Mouse (Mus musculus): Measurements from ENCODE around the gene Asb6. TPM values are rescaled to one million over a fixed set of nuclear protein-coding genes. Genes with fewer than 3 reads are reported as not detected.
A peak's percentile ranks its signal among the peaks of the same experiment; 100 is the strongest.

Asb6 gene
- polyA plus RNA-seq, 2 experiments: 29.5 to 36.8 TPM

GRCm38 (mm10) chr2:30816383-30816782, 13.8 kb downstream of the Asb6 start:
- WGBS: 100% methylated on average over 1 of the region's 1 CpGs
- no peak overlapping the region for H3K9ac ChIP-seq (ENCODE audit: low read depth, low read length, severe bottlenecking)

GRCm38 (mm10) chr2:30810573-30810972, 19.6 kb downstream of the Asb6 start:
- TF ChIP-seq POLR2A (IDR thresholded peaks at IDR 0.05; ENCODE audit: borderline replicate concordance, extremely low read depth, insufficient read depth, insufficient read length): no peak
- ATAC-seq (ENCODE audit: low FRiP score, low read depth) (no peak), DNase-seq (ENCODE audit: low spot score) (no peak)
- H3K4me1 ChIP-seq (ENCODE audit: control insufficient read depth, insufficient read depth, low read length): peaks cover 19% of the 10 kb centered on the region; the same call in 1 of the 2 replicates
- no peak overlapping the region for H3K27ac ChIP-seq (replicated peaks; ENCODE audit: low read depth, low read length)
- H3K4me3 ChIP-seq (replicated peaks; ENCODE audit: low read length): no peak overlapping the region
- H3K4me2 ChIP-seq (replicated peaks; ENCODE audit: low read depth, low read length, severe bottlenecking): no peak overlapping the region
- H3K9me3 ChIP-seq (ENCODE audit: control insufficient read depth, low read length): no peaks in the 10 kb centered on the region
- WGBS: 75% methylated on average over 7 of the region's 7 CpGs
- H3K36me3 ChIP-seq (ENCODE audit: control insufficient read depth, insufficient read depth, low read length): peaks cover 38% of the 10 kb centered on the region
- no peak overlapping the region for H3K9ac ChIP-seq (ENCODE audit: low read depth, low read length, severe bottlenecking)
- no peaks in the 10 kb centered on the region for H3K27me3 ChIP-seq (ENCODE audit: control insufficient read depth, insufficient read depth, low read length)

More at GRCm38 (mm10) chr2:30816383-30816782, 13.8 kb downstream of the Asb6 start:
- Histone ChIP-seq H3K9me3 (ENCODE audit: control insufficient read depth, low read length) (no peaks in the 10 kb centered on the region), H3K4me3 (replicated peaks; ENCODE audit: low read length) (no peak overlapping the region), H3K36me3 (ENCODE audit: control insufficient read depth, insufficient read depth, low read length) (peaks cover 76% of the 10 kb centered on the region), H3K4me1 (ENCODE audit: control insufficient read depth, insufficient read depth, low read length) (no peaks in the 10 kb centered on the region), H3K27ac (replicated peaks; ENCODE audit: low read depth, low read length) (no peak overlapping the region), H3K27me3 (ENCODE audit: control insufficient read depth, insufficient read depth, low read length) (no peaks in the 10 kb centered on the region), H3K4me2 (replicated peaks; ENCODE audit: low read depth, low read length, severe bottlenecking) (no peak overlapping the region)
- ATAC-seq (ENCODE audit: low FRiP score, low read depth): no peak
- no peak for TF ChIP-seq POLR2A (IDR thresholded peaks at IDR 0.05; ENCODE audit: borderline replicate concordance, extremely low read depth, insufficient read depth, insufficient read length)
- DNase-seq (ENCODE audit: low spot score): no peak

DNA sequence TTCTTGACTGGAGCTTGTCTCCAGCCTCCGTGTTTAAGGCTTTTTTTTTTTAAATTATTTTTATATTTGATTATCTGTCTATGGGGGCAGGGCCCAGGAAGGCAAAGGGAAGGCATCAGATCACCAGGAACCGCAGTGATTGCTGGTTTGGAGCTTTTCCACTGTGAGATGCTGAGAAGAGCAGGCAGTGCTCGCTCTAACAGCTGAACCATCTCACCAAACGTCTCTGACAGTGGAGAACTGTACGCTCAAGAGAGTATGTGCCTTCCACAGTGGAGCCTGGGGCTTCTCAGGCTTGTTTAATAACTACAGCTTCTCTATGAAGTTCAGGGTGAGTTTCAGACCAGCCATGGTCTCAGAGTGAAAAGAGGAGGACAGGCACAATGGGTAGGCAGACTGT, 20.6 kb downstream of the Asb6 start:
- ATAC-seq (ENCODE audit: low FRiP score, low read depth) (no peak), DNase-seq (ENCODE audit: low spot score) (no peak)
- H3K27ac ChIP-seq (replicated peaks; ENCODE audit: low read depth, low read length): no peak overlapping the region
- TF ChIP-seq POLR2A (IDR thresholded peaks at IDR 0.05; ENCODE audit: borderline replicate concordance, extremely low read depth, insufficient read depth, insufficient read length): no peak
- H3K9ac ChIP-seq (ENCODE audit: low read depth, low read length, severe bottlenecking): peak overlapping the region; percentile 18; the same call in 1 of the 2 replicates
- peaks cover 19% of the 10 kb centered on the region; the same call in 1 of the 2 replicates for H3K4me1 ChIP-seq (ENCODE audit: control insufficient read depth, insufficient read depth, low read length)
- WGBS: 87% methylated on average over 5 of the region's 5 CpGs
- H3K4me2 ChIP-seq (replicated peaks; ENCODE audit: low read depth, low read length, severe bottlenecking): no peak overlapping the region
- H3K9me3 ChIP-seq (ENCODE audit: control insufficient read depth, low read length): no peaks in the 10 kb centered on the region
- H3K36me3 ChIP-seq (ENCODE audit: control insufficient read depth, insufficient read depth, low read length): peaks cover 27% of the 10 kb centered on the region
- no peaks in the 10 kb centered on the region for H3K27me3 ChIP-seq (ENCODE audit: control insufficient read depth, insufficient read depth, low read length)
- H3K4me3 ChIP-seq (replicated peaks; ENCODE audit: low read length): no peak overlapping the region

DNA sequence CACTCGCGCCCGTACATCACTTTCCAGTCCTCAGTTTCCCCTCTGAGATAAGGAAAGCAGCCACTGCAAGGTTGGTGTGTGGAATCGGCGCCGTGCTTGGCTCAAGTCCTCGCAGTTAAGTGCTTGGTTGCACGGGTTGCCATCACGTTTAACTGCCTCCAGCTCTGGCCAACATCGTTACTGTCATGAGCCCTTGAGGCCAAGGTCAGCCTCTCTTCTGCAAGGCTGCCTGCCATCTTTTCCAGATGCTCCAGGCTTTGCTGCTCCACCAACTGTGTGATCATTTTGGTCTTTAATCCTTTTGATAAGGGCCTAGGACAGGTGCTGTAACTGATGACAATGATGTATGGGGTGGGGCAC, 21.9 kb downstream of the Asb6 start:
- no peak for TF ChIP-seq POLR2A (IDR thresholded peaks at IDR 0.05; ENCODE audit: borderline replicate concordance, extremely low read depth, insufficient read depth, insufficient read length)
- peak overlapping the region; percentile 69 for H3K4me3 ChIP-seq (replicated peaks; ENCODE audit: low read length)
- peak overlapping the region; percentile 81 for H3K9ac ChIP-seq (ENCODE audit: low read depth, low read length, severe bottlenecking)
- DNase-seq (ENCODE audit: low spot score): no peak
- peak overlapping the region; percentile 72 for H3K4me2 ChIP-seq (replicated peaks; ENCODE audit: low read depth, low read length, severe bottlenecking)
- WGBS: 1% methylated on average over 10 of the region's 10 CpGs
- H3K9me3 ChIP-seq (ENCODE audit: control insufficient read depth, low read length): no peaks in the 10 kb centered on the region
- peak overlapping the region; percentile 39; the same call in 1 of the 2 replicates for H3K27ac ChIP-seq (replicated peaks; ENCODE audit: low read depth, low read length)
- peaks cover 19% of the 10 kb centered on the region; the same call in 1 of the 2 replicates for H3K4me1 ChIP-seq (ENCODE audit: control insufficient read depth, insufficient read depth, low read length)
- H3K27me3 ChIP-seq (ENCODE audit: control insufficient read depth, insufficient read depth, low read length): no peaks in the 10 kb centered on the region
- no peak for ATAC-seq (ENCODE audit: low FRiP score, low read depth)
- peaks cover 15% of the 10 kb centered on the region; the same call in 1 of the 2 replicates for H3K36me3 ChIP-seq (ENCODE audit: control insufficient read depth, insufficient read depth, low read length)

DNA sequence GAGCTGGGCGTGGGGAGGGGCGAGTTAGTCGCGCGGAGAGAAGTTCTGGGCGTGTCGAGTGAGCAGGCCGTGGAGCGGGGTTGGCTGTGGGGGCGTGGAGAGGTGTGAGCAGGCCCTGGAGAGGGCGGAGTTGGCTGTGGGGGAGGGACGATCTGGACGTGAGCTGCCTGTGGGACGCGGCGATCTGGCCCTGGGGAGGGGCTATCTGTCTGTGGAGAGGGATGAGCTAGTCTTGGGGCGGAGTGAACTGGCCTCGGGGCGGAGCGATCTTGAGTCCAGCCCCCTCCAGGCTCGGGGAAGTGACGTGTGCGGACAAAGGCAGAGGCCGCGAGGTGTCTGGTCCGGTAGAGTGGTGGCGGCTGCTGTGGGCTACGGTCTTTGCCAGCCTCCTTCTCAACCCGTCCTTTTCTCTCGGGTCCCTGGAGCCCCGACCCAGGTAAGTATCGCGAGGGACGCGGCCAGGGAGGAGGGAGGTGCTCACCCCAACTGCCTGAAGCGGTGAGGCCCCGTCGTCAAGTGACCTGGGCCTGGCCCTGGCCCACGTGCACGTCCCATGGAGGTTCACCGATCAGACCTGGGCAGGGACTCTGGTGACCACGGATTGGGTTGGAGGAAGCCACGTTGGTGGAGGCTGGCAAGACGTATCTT, 22.4 kb downstream of the Asb6 start, which contains the start of gene Ntmt1:
Gene Ntmt1, plus strand, starts transcription at position 179 of the 648 bp plus-strand sequence.
- DNase-seq (ENCODE audit: low spot score): peak; percentile 98
- TF ChIP-seq POLR2A (IDR thresholded peaks at IDR 0.05; ENCODE audit: borderline replicate concordance, extremely low read depth, insufficient read depth, insufficient read length): no peak
- Histone ChIP-seq H3K4me2 (replicated peaks; ENCODE audit: low read depth, low read length, severe bottlenecking) (peak within 1 kb of the TSS; percentile 72), H3K36me3 (ENCODE audit: control insufficient read depth, insufficient read depth, low read length) (peaks cover 11% of the 10 kb centered on the region; the same call in 1 of the 2 replicates), H3K4me3 (replicated peaks; ENCODE audit: low read length) (peak within 1 kb of the TSS; percentile 69), H3K4me1 (ENCODE audit: control insufficient read depth, insufficient read depth, low read length) (peaks cover 19% of the 10 kb centered on the region; the same call in 1 of the 2 replicates), H3K9ac (ENCODE audit: low read depth, low read length, severe bottlenecking) (peak within 1 kb of the TSS; percentile 81), H3K27ac (replicated peaks; ENCODE audit: low read depth, low read length) (peak within 1 kb of the TSS; percentile 53), H3K27me3 (ENCODE audit: control insufficient read depth, insufficient read depth, low read length) (no peaks in the 10 kb centered on the region), H3K9me3 (ENCODE audit: control insufficient read depth, low read length) (no peaks in the 10 kb centered on the region)
- peak; percentile 98 for ATAC-seq (ENCODE audit: low FRiP score, low read depth)
- under 1% methylated on average over 40 of the region's 44 CpGs for WGBS
